Mouse (Mus musculus): ENCODE results near the gene Myo1d.

- TF ChIP-seq POLR2A (IDR thresholded peaks at IDR 0.05; ENCODE audit: borderline replicate concordance, control insufficient read depth, low read depth, low read length) (no peak), CTCF (IDR thresholded peaks at IDR 0.05; ENCODE audit: control insufficient read depth, insufficient read depth, low read length) (no peak)
Measured at GRCm38 (mm10) chr11:80712201-80712600, 67.6 kb downstream of the Myo1d start.
